Mouse (Mus musculus) embryo, embryonic 10.5 days (tissue): ENCODE data around the gene Neu1.
"Not testable (repeated sequence)": the region's sequence is repeated elsewhere in the genome, so short reads cannot be mapped to it uniquely, and the experiment has no call there.

Source experiments
- DNase-seq: peaks from one replicate; pipeline ENCODE4 v3.0.0-alpha.2; 2015; ENCODE audit warnings: low spot score

The Neu1 gene

DNA sequence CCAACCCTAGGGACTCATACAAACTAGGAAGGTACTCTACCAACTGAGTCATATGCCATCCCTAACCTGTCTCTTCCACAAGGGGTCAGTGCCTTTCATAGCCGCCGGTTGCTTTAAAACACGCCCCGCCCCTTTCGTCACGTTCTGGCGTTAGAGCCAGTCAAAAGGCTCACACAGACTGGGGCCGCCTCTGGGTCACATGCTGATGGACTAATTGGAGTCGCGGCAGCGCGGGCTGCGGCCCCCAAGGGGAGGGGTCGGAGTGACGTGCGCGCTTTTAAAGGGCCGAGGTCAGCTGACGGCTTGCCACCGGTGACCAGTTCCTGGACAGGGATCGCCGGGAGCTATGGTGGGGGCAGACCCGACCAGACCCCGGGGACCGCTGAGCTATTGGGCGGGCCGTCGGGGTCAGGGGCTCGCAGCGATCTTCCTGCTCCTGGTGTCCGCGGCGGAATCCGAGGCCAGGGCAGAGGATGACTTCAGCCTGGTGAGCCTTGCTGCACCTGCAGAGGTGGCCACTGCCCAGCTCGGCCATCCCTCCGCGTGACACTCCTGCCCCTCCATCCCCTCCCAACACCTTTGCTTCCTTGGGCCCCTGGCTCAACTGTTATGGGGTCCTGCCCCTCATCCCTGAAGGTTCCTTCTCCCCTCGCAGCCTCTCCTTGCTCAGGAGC lies at the start of gene Neu1:
Gene Neu1, plus strand, starts transcription at position 193 of the 674 bp plus-strand sequence.
- peak; percentile 100 for DNase-seq

DNA sequence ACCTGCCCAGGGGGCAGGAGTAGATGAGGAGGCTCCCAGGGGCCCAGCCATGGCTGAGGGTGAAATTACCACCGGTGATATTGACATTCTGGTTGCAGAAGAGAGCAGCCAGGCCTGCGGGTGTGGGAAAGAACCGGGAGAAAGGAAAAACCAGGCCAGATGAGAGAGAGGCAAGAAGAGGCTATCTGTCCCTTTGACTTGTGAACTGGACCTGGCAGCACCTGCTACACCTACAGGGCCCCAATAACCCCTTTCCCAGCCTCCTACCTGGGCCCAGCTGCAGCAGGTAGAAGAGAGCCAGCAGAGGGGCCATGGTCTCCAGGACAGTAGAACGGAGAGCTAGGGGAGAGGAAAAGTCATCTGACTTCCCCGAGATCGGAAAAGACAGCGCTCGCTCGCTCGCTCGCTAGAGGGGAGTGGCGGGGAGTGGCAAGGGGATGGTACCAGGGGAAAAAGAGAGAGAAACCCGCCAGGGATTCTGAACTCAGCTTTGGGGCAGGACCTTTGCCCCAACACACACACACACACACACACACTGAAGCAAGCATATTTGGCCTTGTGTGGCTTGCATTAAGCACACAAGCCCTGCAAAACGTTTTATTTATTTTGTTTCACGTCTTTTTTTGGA lies 49.3 kb upstream of the Neu1 start, which contains the start of gene Gm20547:
Gene Gm20547, minus strand, starts transcription at position 360 of the 628 bp plus-strand sequence.
- no peak for DNase-seq

DNA sequence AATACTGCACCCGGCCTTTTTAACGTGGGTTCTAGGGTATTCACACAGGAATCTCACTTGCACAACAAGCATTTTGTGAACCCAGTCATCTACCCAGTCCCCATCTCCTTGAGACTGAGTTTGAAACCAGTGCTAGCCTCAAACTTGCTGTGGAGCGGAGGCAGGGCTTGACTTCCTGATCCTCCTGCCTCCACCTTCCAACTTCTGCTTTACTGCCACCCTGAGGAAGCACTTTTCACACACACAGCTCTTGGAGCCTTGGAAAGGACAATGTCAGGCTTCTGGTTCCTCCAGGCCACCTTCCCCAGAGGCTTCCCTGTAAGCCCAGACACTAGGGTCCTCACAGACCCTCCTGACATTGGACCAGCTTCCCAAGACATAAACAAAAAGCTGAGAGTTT lies 47.7 kb upstream of the Neu1 start:
- no peak for DNase-seq

DNA sequence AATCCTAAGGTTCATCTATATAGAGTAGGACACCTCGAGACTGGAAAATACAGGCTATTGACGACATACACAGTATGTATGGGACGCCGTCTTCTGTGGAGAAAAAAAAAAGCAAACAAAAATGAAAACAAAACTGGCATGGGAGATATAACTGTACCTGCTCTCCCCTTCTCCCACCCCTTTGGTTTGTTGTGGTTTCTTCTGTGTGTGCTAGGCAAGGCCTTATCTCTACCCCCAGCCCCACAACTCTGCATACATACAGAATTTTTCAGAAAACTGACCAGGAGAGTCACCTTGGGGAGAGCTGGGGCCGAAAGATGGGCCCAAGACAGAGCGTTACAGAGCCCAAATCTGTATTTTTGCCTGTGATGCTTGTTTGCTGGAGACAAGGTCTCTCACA lies 46.3 kb upstream of the Neu1 start:
- no peak for DNase-seq

GRCm38 (mm10) chr17:34885615-34886014 lies 45.4 kb upstream of the Neu1 start:
- DNase-seq: no peak

GRCm38 (mm10) chr17:34887942-34888341 lies 43.1 kb upstream of the Neu1 start:
- DNase-seq: no peak

- DNase-seq: no peak
Observed at GRCm38 (mm10) chr17:34890074-34890743, 40.8 kb upstream of the Neu1 start.

- DNase-seq: no peak
Observed at GRCm38 (mm10) chr17:34891377-34891776, 39.7 kb upstream of the Neu1 start.

DNA sequence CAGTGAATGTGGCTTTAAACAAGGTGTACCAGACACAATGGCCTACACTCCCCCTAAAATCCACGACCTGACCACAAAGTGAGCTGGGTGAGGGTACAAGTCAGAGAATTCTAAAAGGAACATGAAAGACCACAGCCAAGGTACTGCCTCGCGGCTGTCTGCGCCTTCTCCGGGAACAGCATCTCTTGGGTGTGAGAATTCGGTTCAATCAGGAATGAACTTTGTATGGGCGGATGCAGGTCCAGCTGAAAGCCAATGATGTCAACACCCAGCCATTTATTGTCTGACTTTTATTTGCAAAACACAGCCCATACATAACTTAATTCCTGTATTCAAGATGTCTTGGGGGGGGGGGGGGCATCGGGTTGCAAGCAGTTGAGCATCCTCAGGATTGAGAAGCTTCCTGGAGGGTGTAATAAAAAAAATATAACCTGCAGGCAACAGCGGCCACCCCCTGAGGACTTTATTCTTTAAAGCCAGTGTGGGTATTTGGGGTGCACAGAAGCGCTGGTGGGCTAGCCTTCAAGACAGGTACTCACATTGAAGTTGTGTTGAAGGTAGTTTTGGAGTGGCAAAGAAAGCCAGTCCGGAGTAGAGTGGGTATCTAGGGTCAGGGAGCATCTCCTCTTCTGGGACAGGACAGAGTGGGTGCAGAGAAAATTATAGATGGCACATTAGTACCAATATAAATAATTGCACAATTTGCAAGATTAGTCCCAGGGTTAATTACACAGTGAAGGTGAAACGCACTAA lies 37.8 kb upstream of the Neu1 start:
- no peak for DNase-seq

GRCm38 (mm10) chr17:34894074-34894597 lies 36.9 kb upstream of the Neu1 start:
- DNase-seq: peak; percentile 97

- DNase-seq: peak; percentile 44
Observed at GRCm38 (mm10) chr17:34894801-34895530, 36.1 kb upstream of the Neu1 start.

GRCm38 (mm10) chr17:34895724-34896123 lies 35.3 kb upstream of the Neu1 start:
- no peak for DNase-seq

GRCm38 (mm10) chr17:34896366-34896765 lies 34.7 kb upstream of the Neu1 start:
- no peak for DNase-seq

DNA sequence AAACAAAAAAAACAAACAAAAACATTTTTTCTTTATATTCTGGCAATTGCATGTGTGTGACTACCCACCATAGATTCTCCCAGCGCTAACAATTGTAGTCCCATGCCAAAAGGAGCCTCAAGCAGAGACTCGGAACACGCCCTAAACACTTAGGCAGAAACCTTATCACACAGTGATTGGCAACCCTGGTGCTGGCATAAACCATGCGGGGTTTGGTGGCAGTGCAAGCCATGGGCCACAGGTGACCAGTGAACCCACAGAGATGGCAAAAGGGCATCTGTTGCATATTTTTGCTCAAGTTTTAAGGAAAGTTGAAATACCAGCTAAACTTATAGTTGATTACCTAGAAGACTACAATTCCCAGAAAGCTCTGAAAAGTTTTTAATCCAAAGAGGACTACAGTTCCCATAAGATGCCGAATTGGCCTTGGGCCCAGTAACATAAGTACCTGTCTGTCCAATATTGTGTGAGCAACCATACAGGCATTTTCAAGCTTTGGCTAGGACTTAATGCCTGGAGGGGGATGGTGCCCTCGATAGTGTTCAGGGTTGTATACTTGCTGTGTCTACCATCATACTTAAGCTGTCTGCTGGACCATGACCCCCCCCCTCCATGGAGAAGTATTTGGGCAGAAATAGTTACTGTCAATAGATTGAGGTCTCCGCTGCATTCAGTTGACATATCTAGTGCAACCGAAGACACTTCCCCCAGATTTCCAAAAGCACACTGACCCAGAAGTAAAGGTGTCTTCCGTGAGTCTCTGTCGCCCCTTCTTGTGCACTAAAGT lies 33.5 kb upstream of the Neu1 start:
- DNase-seq: peak; percentile 53

GRCm38 (mm10) chr17:34898160-34898586 lies 32.9 kb upstream of the Neu1 start, which contains the start of the genes C2 and Ehmt2:
Gene C2, minus strand, starts transcription at chr17:34898265.
Gene Ehmt2, plus strand, starts transcription at chr17:34898469.
- DNase-seq: peak; percentile 88

- peak; percentile 73 for DNase-seq
Observed at GRCm38 (mm10) chr17:34898706-34899052, 32.4 kb upstream of the Neu1 start.

GRCm38 (mm10) chr17:34899053-34899889 lies 31.8 kb upstream of the Neu1 start:
- DNase-seq: peak; percentile 41

- peak; percentile 47 for DNase-seq
Observed at GRCm38 (mm10) chr17:34899890-34900243, 31.2 kb upstream of the Neu1 start.

- DNase-seq: not testable (repeated sequence)
Observed at GRCm38 (mm10) chr17:34900826-34901225, 30.2 kb upstream of the Neu1 start.

- DNase-seq: not testable (repeated sequence)
Observed at GRCm38 (mm10) chr17:34901948-34902347, 29.1 kb upstream of the Neu1 start.
